ENCODE assay signal across 9 mouse cellular contexts in genomic region chr14:25708917-25709316, GRCm38 (mm10). TPM values are rescaled to one million over a fixed set of nuclear protein-coding genes. Genes with fewer than 3 reads are reported as not detected.
DNase-seq lines count a peak whose midpoint lies in the region; ATAC-seq and TF ChIP-seq lines count a peak whose summit lies in the region.
"Had no signal": no experiment of that assay in that cellular context is flagged by ENCODE, and none has a peak within 500 bp of the region (broad histone marks: within the 10 kb centered on the region; RNA-seq: fewer than 3 reads in every experiment).

No protein-coding gene starts in this region.

- peaks cover 7% of the 10 kb centered on the region for H3K36me3 ChIP-seq in heart, postnatal 0 days (replicated peaks; ENCODE audit: control insufficient read depth, insufficient read depth, low read length)
- no peaks in the 10 kb centered on the region for H3K36me3 ChIP-seq in midbrain, postnatal 0 days (ENCODE audit: insufficient read depth, low read length)
- H3K36me3 ChIP-seq: forebrain, embryonic 15.5 days had no signal

- H3K4me3 ChIP-seq in gastrocnemius, adult 2 months, result no peak overlapping the region
- no peak overlapping the region for H3K4me3 ChIP-seq in heart, postnatal 0 days (ENCODE audit: low read depth, low read length)
- no peak overlapping the region for H3K4me3 ChIP-seq in midbrain, postnatal 0 days (ENCODE audit: low read depth, low read length)
- H3K4me3 ChIP-seq: forebrain, embryonic 15.5 days had no signal

- ATAC-seq in heart, postnatal 0 days (ENCODE audit: insufficient read depth, low read depth), result peak; percentile 22
- ATAC-seq in midbrain, postnatal 0 days (ENCODE audit: low FRiP score), result peak; percentile 55
- ATAC-seq: forebrain, embryonic 15.5 days had no signal

- H3K27ac ChIP-seq in gastrocnemius, adult 2 months, result peak overlapping the region; percentile 88
- H3K27ac ChIP-seq in heart, postnatal 0 days (ENCODE audit: low read depth), result peak overlapping the region; percentile 85
- no peak overlapping the region for H3K27ac ChIP-seq in midbrain, postnatal 0 days (ENCODE audit: low read depth, low read length)
- H3K27ac ChIP-seq: forebrain, embryonic 15.5 days had no signal

- H3K4me1 ChIP-seq in heart, postnatal 0 days (ENCODE audit: control insufficient read depth, insufficient read depth), result peaks cover 45% of the 10 kb centered on the region
- no peaks in the 10 kb centered on the region for H3K4me1 ChIP-seq in midbrain, postnatal 0 days (ENCODE audit: insufficient read depth, low read length)
- H3K4me1 ChIP-seq: forebrain, embryonic 15.5 days had no signal

- 0 out of 2 replicates have a peak overlapping the region, but pooled peaks have one; percentile 1 for H3K9ac ChIP-seq in heart, postnatal 0 days (replicated peaks; ENCODE audit: low read depth, low read length)
- H3K9ac ChIP-seq in midbrain, postnatal 0 days (replicated peaks; ENCODE audit: low read length, poor library complexity, severe bottlenecking), result no peak overlapping the region
- H3K9ac ChIP-seq: forebrain, embryonic 15.5 days had no signal

- intact Hi-C loops in gastrocnemius, adult 2 months (cut with DNase I), result loop anchor here (5.0 kb wide), 1 partner anchor 93 kb away; no protein-coding TSS in a partner anchor
- intact Hi-C loops in left cerebral cortex, postnatal 25 days (cut with DNase I), result no loop called here

- no peak for TF ChIP-seq CTCF in gastrocnemius, adult 2 months (IDR thresholded peaks at IDR 0.05)
- TF ChIP-seq CTCF in heart, postnatal 0 days (IDR thresholded peaks at IDR 0.05; ENCODE audit: low read depth), result no peak
- no peak for TF ChIP-seq CTCF in midbrain, postnatal 0 days (IDR thresholded peaks at IDR 0.05)

- WGBS in heart, postnatal 0 days, result 75% methylated on average over 2 of the region's 2 CpGs
- WGBS in midbrain, postnatal 0 days, result 91% methylated on average over 2 of the region's 2 CpGs

- DNase-seq in kidney, postnatal 10 days, result peak; percentile 53
- DNase-seq in kidney, adult 18-20 months, result no peak
- DNase-seq in gastrocnemius, adult 2 months, result peak; percentile 70
- DNase-seq in heart, postnatal 0 days (ENCODE audit: low spot score), result no peak
- DNase-seq in midbrain, postnatal 0 days (ENCODE audit: low spot score), result no peak
- DNase-seq in thymus, postnatal 25 days, result no peak
- no peak for DNase-seq in left cerebral cortex, postnatal 25 days (ENCODE audit: low spot score in 2 of 2)
- DNase-seq in left cerebral cortex, adult 9 months (ENCODE audit: low spot score in 2 of 2), result no peak

- H3K9me3 ChIP-seq in heart, postnatal 0 days (replicated peaks; ENCODE audit: control insufficient read depth, low read length), result no peaks in the 10 kb centered on the region
- no peaks in the 10 kb centered on the region for H3K9me3 ChIP-seq in midbrain, postnatal 0 days (ENCODE audit: low read length)
- H3K9me3 ChIP-seq: forebrain, embryonic 15.5 days had no signal

- H3K4me2 ChIP-seq in heart, postnatal 0 days (ENCODE audit: low read depth, low read length), result no peak overlapping the region
- H3K4me2 ChIP-seq in midbrain, postnatal 0 days (ENCODE audit: low read depth, low read length, poor library complexity, severe bottlenecking), result no peak overlapping the region
- H3K4me2 ChIP-seq: forebrain, embryonic 15.5 days had no signal

- no peaks in the 10 kb centered on the region for H3K27me3 ChIP-seq in heart, postnatal 0 days (ENCODE audit: control insufficient read depth, insufficient read depth, low read length)
- H3K27me3 ChIP-seq in midbrain, postnatal 0 days (ENCODE audit: insufficient read depth, low read length), result no peaks in the 10 kb centered on the region
- H3K27me3 ChIP-seq: forebrain, embryonic 15.5 days had no signal

- peak; percentile 56; the same call in 1 of the 2 replicates for TF ChIP-seq EP300 in heart, postnatal 0 days (IDR thresholded peaks at IDR 0.05; ENCODE audit: low read depth)

RNA-seq across cellular contexts. Expression of gene Ppif, which starts 15.0 kb away (rescaled TPM):
- 10 to 100 TPM; 26.0 to 43.4 TPM for total RNA-seq in gastrocnemius, adult 2 months (2021)
- total RNA-seq in heart, postnatal 0 days (2014; rRNA removed; ENCODE audit: low replicate concordance), result 205 and 222 TPM in 2 replicates
- polyA plus RNA-seq in heart, postnatal 0 days (2015; fragmentation: Nextera tagmentation; extraction: Ambion mirVana), result 140 and 151 TPM in 2 replicates
- total RNA-seq in midbrain, postnatal 0 days (2014; rRNA removed), result 51.4 and 55.8 TPM in 2 replicates
- polyA plus RNA-seq in midbrain, postnatal 0 days (2015; fragmentation: Nextera tagmentation; extraction: Ambion mirVana), result 50.2 and 52.2 TPM in 2 replicates
- 10 to 100 TPM; 22.5 to 22.7 TPM for total RNA-seq in left cerebral cortex, postnatal 25 days (2021)

RNA-seq across cellular contexts. Expression of gene Zcchc24, which starts 59.9 kb away (rescaled TPM):
- total RNA-seq in gastrocnemius, adult 2 months (2021), result 10 to 100 TPM; 40.6 to 59.3 TPM
- 36.6 and 40.3 TPM in 2 replicates for total RNA-seq in heart, postnatal 0 days (2014; rRNA removed; ENCODE audit: low replicate concordance)
- 14.9 and 18.5 TPM in 2 replicates for polyA plus RNA-seq in heart, postnatal 0 days (2015; fragmentation: Nextera tagmentation; extraction: Ambion mirVana)
- 28.3 and 34.3 TPM in 2 replicates for total RNA-seq in midbrain, postnatal 0 days (2014; rRNA removed)
- polyA plus RNA-seq in midbrain, postnatal 0 days (2015; fragmentation: Nextera tagmentation; extraction: Ambion mirVana), result 13.9 and 15.3 TPM in 2 replicates
- total RNA-seq in left cerebral cortex, postnatal 25 days (2021), result 10 to 100 TPM; 45.7 to 51.3 TPM

Comparison
In these comparisons a context has a peak if more than half of its experiments do, and no peak if none do; other contexts are left out.
1. DNase-seq: peak in kidney, postnatal 10 days (single experiment) and gastrocnemius, adult 2 months (single experiment); none in kidney, adult 18-20 months (single experiment), heart, postnatal 0 days (single experiment), midbrain, postnatal 0 days (single experiment), thymus, postnatal 25 days (single experiment), left cerebral cortex, postnatal 25 days (0 of 2) and left cerebral cortex, adult 9 months (0 of 2).